Mouse (Mus musculus): Measurements from ENCODE around the gene Epor.

- no peak for TF ChIP-seq POLR2A (IDR thresholded peaks at IDR 0.05; ENCODE audit: borderline replicate concordance, low read depth, low read length)
- TF ChIP-seq CTCF (IDR thresholded peaks at IDR 0.05; ENCODE audit: low read depth, low read length): no peak
Measured at GRCm38 (mm10) chr9:21948790-21949189, 14.5 kb downstream of the Epor start.

Data from bone marrow macrophage, adult 2 months (primary cell).